Mouse (Mus musculus): ENCODE data around the gene Ghrh. TPM values are rescaled to one million over a fixed set of nuclear protein-coding genes. Genes with fewer than 3 reads are reported as not detected.

Gene Ghrh
- polyA plus RNA-seq, 2 experiments, result 0.56 to 0.65 TPM

DNA sequence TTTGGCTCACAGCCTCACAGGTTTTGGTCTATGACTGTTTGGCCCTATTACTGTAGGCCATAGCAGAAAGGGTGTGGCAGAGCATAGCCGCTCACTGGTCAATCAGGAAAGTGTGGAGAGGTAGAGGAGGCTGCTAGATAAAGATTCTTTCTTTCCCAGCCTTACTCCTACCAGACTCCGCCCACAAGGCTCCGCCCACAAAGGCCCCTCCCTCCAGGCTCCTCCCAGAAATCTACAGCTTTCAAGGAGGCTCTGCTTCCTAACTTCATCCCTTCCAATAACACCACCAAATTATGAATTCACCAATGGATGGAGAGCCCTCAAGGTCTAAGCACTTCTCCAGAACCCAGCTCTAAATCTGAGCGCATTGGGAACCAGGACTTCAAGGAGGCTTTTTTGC is 5.9 kb upstream of the Ghrh start:
- WGBS, result 74% methylated on average over 4 of the region's 4 CpGs

DNA sequence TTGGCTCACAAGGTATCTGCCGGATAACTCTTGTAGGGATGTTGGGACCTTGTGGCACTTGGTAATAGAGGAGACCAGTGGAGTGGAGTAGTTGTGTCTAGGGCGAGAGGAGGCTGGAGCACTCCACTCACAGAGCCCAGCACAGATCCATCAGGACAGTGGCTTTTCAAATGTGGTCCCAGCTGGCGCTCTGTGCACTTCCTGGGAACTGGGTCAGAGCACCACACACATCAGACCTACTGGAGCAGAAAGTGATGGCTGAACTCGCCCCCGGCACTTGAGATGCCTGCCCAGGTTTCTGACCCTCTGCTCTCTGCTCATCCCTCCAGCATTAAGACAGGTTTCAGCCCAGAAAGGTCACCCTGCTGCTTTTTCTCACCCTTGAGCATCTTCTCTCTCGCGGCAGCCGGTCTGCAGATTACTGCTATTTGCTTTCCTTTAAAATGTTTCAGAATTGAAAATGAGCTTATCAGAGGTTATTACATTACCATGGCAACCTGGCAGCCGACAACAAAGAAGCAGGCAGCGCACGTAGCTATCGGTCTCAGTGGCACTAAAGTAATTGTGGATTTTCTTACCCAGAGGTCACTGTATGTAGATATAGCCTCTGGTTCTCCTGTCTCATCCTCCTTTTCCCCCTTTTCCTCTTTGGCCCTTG is 1.9 kb upstream of the Ghrh start:
- peaks cover 14% of the 10 kb centered on the region for H3K4me1 ChIP-seq (ENCODE audit: control insufficient read depth, insufficient read depth, low read length)

More for the DNA sequence above, 5.9 kb upstream of the Ghrh start:
- no peak overlapping the region for H3K4me2 ChIP-seq (replicated peaks; ENCODE audit: low read depth, low read length, severe bottlenecking)
- H3K9me3 ChIP-seq (ENCODE audit: control insufficient read depth, low read length), result no peaks in the 10 kb centered on the region
- H3K9ac ChIP-seq (ENCODE audit: low read depth, low read length, severe bottlenecking), result no peak overlapping the region
- no peaks in the 10 kb centered on the region for H3K36me3 ChIP-seq (ENCODE audit: control insufficient read depth, insufficient read depth, low read length)
- TF ChIP-seq POLR2A (IDR thresholded peaks at IDR 0.05; ENCODE audit: borderline replicate concordance, extremely low read depth, insufficient read depth, insufficient read length), result no peak
- peaks cover 5% of the 10 kb centered on the region; the same call in 1 of the 2 replicates for H3K4me1 ChIP-seq (ENCODE audit: control insufficient read depth, insufficient read depth, low read length)
- DNase-seq (ENCODE audit: low spot score) (no peak), ATAC-seq (ENCODE audit: low FRiP score, low read depth) (no peak)
- no peaks in the 10 kb centered on the region for H3K27me3 ChIP-seq (ENCODE audit: control insufficient read depth, insufficient read depth, low read length)
- H3K4me3 ChIP-seq (replicated peaks; ENCODE audit: low read length), result no peak overlapping the region
- no peak overlapping the region for H3K27ac ChIP-seq (replicated peaks; ENCODE audit: low read depth, low read length)

DNA sequence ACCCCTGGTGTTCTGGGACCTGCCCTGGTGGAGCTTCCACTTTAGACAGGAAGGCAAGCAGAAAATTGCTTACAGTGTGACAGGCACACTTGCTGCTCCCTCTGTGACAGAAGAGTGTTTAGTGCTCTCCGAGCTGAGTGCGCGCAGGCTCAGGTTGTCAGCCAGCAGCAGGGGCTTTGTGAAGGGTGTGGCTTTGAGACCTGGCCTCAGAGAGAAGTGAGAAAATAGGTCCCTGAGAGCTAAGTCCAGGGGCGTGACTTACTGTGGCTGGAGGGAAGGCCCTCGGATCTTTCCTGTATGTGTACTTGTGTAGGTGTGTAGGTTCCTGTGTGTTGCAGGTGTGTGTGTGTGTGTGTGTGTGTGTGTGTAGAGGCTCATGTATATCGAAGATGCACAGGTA is 4.0 kb downstream of the Ghrh start:
- peaks cover 12% of the 10 kb centered on the region for H3K4me1 ChIP-seq (ENCODE audit: control insufficient read depth, insufficient read depth, low read length)
- H3K36me3 ChIP-seq (ENCODE audit: control insufficient read depth, insufficient read depth, low read length), result no peaks in the 10 kb centered on the region
- H3K9ac ChIP-seq (ENCODE audit: low read depth, low read length, severe bottlenecking), result no peak overlapping the region
- no peak overlapping the region for H3K4me3 ChIP-seq (replicated peaks; ENCODE audit: low read length)
- no peaks in the 10 kb centered on the region for H3K9me3 ChIP-seq (ENCODE audit: control insufficient read depth, low read length)
- TF ChIP-seq POLR2A (IDR thresholded peaks at IDR 0.05; ENCODE audit: borderline replicate concordance, extremely low read depth, insufficient read depth, insufficient read length), result no peak
- DNase-seq (ENCODE audit: low spot score) (no peak), ATAC-seq (ENCODE audit: low FRiP score, low read depth) (no peak)
- no peaks in the 10 kb centered on the region for H3K27me3 ChIP-seq (ENCODE audit: control insufficient read depth, insufficient read depth, low read length)
- no peak overlapping the region for H3K4me2 ChIP-seq (replicated peaks; ENCODE audit: low read depth, low read length, severe bottlenecking)
- no peak overlapping the region for H3K27ac ChIP-seq (replicated peaks; ENCODE audit: low read depth, low read length)
- 71% methylated on average over 6 of the region's 6 CpGs for WGBS

More for the DNA sequence above, 1.9 kb upstream of the Ghrh start:
- H3K27ac ChIP-seq (replicated peaks; ENCODE audit: low read depth, low read length), result no peak overlapping the region
- H3K36me3 ChIP-seq (ENCODE audit: control insufficient read depth, insufficient read depth, low read length), result no peaks in the 10 kb centered on the region
- no peak for TF ChIP-seq POLR2A (IDR thresholded peaks at IDR 0.05; ENCODE audit: borderline replicate concordance, extremely low read depth, insufficient read depth, insufficient read length)
- no peak for DNase-seq (ENCODE audit: low spot score)
- no peaks in the 10 kb centered on the region for H3K9me3 ChIP-seq (ENCODE audit: control insufficient read depth, low read length)
- no peak overlapping the region for H3K4me2 ChIP-seq (replicated peaks; ENCODE audit: low read depth, low read length, severe bottlenecking)
- no peak for ATAC-seq (ENCODE audit: low FRiP score, low read depth)
- H3K9ac ChIP-seq (ENCODE audit: low read depth, low read length, severe bottlenecking), result no peak overlapping the region
- no peak overlapping the region for H3K4me3 ChIP-seq (replicated peaks; ENCODE audit: low read length)
- H3K27me3 ChIP-seq (ENCODE audit: control insufficient read depth, insufficient read depth, low read length), result no peaks in the 10 kb centered on the region
- 74% methylated on average over 12 of the region's 12 CpGs for WGBS

DNA sequence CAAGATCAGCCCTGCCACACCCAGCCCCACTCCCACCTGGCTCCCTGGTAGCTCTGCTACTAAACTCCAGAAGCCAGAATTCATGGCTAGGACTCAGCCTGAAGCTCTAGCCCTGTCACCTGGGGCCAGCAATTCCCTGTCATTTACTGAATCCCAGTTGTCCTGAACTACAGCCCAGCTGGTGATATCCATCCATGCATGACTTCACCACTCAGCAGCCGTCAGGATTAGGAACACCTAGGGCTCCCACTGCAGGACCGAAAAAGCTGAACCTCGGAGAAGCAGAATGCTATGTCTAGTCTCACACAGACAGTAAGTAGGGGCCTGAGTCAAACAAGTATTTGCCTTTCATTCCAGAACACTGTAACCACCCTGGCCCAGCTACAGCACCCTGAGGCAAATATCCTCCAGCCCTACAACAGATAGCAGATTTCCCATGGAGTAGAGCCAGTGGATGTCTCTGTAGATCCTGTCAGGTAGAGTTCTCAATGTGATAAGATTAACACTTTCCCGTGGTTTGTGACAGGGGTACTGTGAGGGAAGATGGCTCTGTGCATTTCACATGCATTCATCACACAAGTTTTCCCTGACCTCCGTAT is 4.9 kb downstream of the Ghrh start:
- Histone ChIP-seq H3K4me2 (replicated peaks; ENCODE audit: low read depth, low read length, severe bottlenecking) (no peak overlapping the region), H3K4me1 (ENCODE audit: control insufficient read depth, insufficient read depth, low read length) (peaks cover 9% of the 10 kb centered on the region; the same call in 1 of the 2 replicates), H3K27me3 (ENCODE audit: control insufficient read depth, insufficient read depth, low read length) (no peaks in the 10 kb centered on the region), H3K36me3 (ENCODE audit: control insufficient read depth, insufficient read depth, low read length) (no peaks in the 10 kb centered on the region), H3K9ac (ENCODE audit: low read depth, low read length, severe bottlenecking) (no peak overlapping the region), H3K9me3 (ENCODE audit: control insufficient read depth, low read length) (no peaks in the 10 kb centered on the region), H3K4me3 (replicated peaks; ENCODE audit: low read length) (no peak overlapping the region), H3K27ac (replicated peaks; ENCODE audit: low read depth, low read length) (0 out of 2 replicates have a peak overlapping the region, but pooled peaks have one; percentile 5)
- no peak for ATAC-seq (ENCODE audit: low FRiP score, low read depth)
- DNase-seq (ENCODE audit: low spot score), result no peak
- TF ChIP-seq POLR2A (IDR thresholded peaks at IDR 0.05; ENCODE audit: borderline replicate concordance, extremely low read depth, insufficient read depth, insufficient read length), result no peak
- 53% methylated on average over 5 of the region's 5 CpGs for WGBS

DNA sequence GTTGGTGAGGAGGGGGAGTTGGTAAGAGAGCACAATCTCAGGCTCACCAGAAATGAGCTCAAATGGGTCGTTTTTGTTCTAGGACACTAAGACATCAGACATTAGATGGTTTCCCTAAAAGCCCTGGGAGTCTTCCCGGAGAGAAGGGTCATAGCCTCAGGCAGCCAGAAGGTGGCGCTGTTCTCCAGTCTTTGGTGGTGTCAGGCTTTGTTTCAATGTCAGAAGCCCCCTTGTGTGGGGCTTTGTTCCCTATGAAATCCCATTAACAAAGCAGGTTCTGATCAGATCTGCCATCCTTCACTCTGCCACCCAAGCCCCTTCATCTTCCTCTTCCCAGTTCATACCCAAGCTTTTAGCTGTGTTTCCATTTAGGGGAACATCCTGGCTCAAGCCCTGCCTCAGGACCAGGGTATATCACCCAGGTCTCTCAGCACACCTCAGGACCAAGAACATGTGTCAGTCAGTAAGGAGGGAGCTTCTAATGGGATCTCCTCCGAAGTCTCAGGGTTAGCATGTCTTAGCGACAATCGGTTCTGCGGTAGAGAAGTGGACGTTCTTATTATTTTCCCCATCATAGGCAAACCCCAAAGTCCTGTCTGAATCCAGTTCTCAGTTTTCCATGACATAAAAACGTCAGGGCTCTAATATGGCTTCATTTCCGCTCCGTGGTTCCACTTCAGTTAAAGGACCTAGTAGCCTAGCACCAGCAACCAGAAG is 5.6 kb downstream of the Ghrh start:
- peaks cover 6% of the 10 kb centered on the region; the same call in 1 of the 2 replicates for H3K4me1 ChIP-seq (ENCODE audit: control insufficient read depth, insufficient read depth, low read length)
- no peak overlapping the region for H3K27ac ChIP-seq (replicated peaks; ENCODE audit: low read depth, low read length)
- H3K36me3 ChIP-seq (ENCODE audit: control insufficient read depth, insufficient read depth, low read length), result no peaks in the 10 kb centered on the region
- 45% methylated on average over 11 of the region's 11 CpGs for WGBS
- H3K27me3 ChIP-seq (ENCODE audit: control insufficient read depth, insufficient read depth, low read length), result no peaks in the 10 kb centered on the region
- ATAC-seq (ENCODE audit: low FRiP score, low read depth), result peak; percentile 25; the same call in 1 of the 2 replicates
- H3K9ac ChIP-seq (ENCODE audit: low read depth, low read length, severe bottlenecking), result no peak overlapping the region
- DNase-seq (ENCODE audit: low spot score), result peak; percentile 87
- no peak overlapping the region for H3K4me2 ChIP-seq (replicated peaks; ENCODE audit: low read depth, low read length, severe bottlenecking)
- no peaks in the 10 kb centered on the region for H3K9me3 ChIP-seq (ENCODE audit: control insufficient read depth, low read length)
- no peak overlapping the region for H3K4me3 ChIP-seq (replicated peaks; ENCODE audit: low read length)
- TF ChIP-seq POLR2A (IDR thresholded peaks at IDR 0.05; ENCODE audit: borderline replicate concordance, extremely low read depth, insufficient read depth, insufficient read length), result no peak; the same call in 1 of the 2 replicates

Data from limb, embryonic 14.5 days (tissue).